Mouse (Mus musculus): ENCODE data around the gene Gm14409.
"Not testable (repeated sequence)": the region's sequence is repeated elsewhere in the genome, so short reads cannot be mapped to it uniquely, and the experiment has no call there.

The Gm14409 gene

GRCm38 (mm10) chr2:177266936-177267335, at the start of gene Gm14409:
TSS of gene Gm14409 (minus strand) at chr2:177267036.
- not testable (repeated sequence) for DNase-seq

GRCm38 (mm10) chr2:177309627-177310026, 42.8 kb upstream of the Gm14409 start:
- DNase-seq = not testable (repeated sequence)

GRCm38 (mm10) chr2:177304980-177305379, 38.1 kb upstream of the Gm14409 start:
- DNase-seq = not testable (repeated sequence)

GRCm38 (mm10) chr2:177283701-177284100, 16.9 kb upstream of the Gm14409 start:
- DNase-seq = not testable (repeated sequence)

- DNase-seq = not testable (repeated sequence)
Measured at GRCm38 (mm10) chr2:177277754-177278153, 10.9 kb upstream of the Gm14409 start.

GRCm38 (mm10) chr2:177272237-177272636, 5.4 kb upstream of the Gm14409 start:
- DNase-seq = not testable (repeated sequence)

GRCm38 (mm10) chr2:177247449-177247848, 19.4 kb downstream of the Gm14409 start:
- DNase-seq = not testable (repeated sequence)

GRCm38 (mm10) chr2:177230461-177230860, 36.4 kb downstream of the Gm14409 start:
- DNase-seq = not testable (repeated sequence)

Data from lung, adult 18-20 months (tissue).